ENCODE assay signal across 8 mouse cellular contexts in the genomic region with DNA sequence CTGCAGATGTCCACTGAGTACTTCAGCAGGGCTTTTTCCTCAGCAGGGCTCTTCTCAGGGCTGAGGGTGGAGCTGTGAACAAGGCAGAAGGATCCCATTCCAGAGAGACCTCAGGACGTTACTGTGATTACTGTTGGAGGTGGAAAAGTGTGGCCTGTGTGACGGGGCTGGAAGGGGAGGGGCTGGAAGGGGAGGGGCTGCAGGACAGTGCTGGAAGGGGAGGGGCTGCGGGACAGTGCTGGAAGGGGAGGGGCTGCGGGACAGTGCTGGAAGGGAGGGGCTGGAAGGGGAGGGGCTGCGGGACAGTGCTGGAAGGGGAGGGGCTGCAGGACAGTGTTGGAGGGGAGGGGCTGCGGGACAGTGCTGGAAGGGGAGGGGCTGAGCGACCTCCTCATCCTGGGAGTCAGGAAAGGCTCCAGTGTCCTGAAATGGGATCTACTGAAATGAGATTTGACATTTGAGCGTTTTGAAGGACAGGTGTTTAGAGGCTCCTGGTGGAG.
DNase-seq lines count a peak whose midpoint lies in the region; TF ChIP-seq lines count a peak whose summit lies in the region.

No protein-coding gene starts in this region.

- no peak overlapping the region for H3K9ac ChIP-seq in ES-E14 (ENCODE audit: insufficient read depth, low read depth, low read length, poor library complexity, severe bottlenecking)

- TF ChIP-seq POLR2A in thymus, adult 2 months (IDR thresholded peaks at IDR 0.05; ENCODE audit: control insufficient read depth, extremely low read depth, insufficient read depth, low read length, poor library complexity): no peak

- TF ChIP-seq CTCF in thymus, adult 2 months (IDR thresholded peaks at IDR 0.05; ENCODE audit: borderline replicate concordance, control insufficient read depth, extremely low read depth, insufficient read depth, low read length, poor library complexity): no peak

- DNase-seq in 3134 (ENCODE audit: extremely low read depth, insufficient read length, low spot score) (peak; percentile 63), ES-E14 (ENCODE audit: low read depth, low spot score) (peak; percentile 68), liver (peak; percentile 67)
- peak; percentile 42 for DNase-seq in gastrocnemius, postnatal 25 days
- DNase-seq in skeletal muscle tissue, adult 2 months (ENCODE audit: low read depth, low spot score): peak; percentile 78
- no peak for DNase-seq in spleen, adult 12 weeks (ENCODE audit: low spot score)
- DNase-seq in layer of hippocampus, adult 9-10 months (ENCODE audit: low spot score): no peak
- no peak for DNase-seq in thymus, adult 2 months

- H3K27ac ChIP-seq in ES-E14 (ENCODE audit: insufficient read depth, low read depth, low read length, poor library complexity, severe bottlenecking): no peak overlapping the region
- H3K27ac ChIP-seq in thymus, adult 2 months (ENCODE audit: control insufficient read depth, insufficient read depth, low read length): no peak overlapping the region

- H3K27me3 ChIP-seq in thymus, adult 2 months (ENCODE audit: control insufficient read depth, insufficient read depth, low read length): no peaks in the 10 kb centered on the region

- H3K9me3 ChIP-seq in ES-E14 (ENCODE audit: control insufficient read depth, insufficient read depth, low read depth, low read length): no peaks in the 10 kb centered on the region

- in situ Hi-C loops in ES-E14 (cut with MboI; ENCODE audit: low sequenced_read_pairs in 2 of 2, unreplicated experiment in 2 of 2): no loop called here

- H3K4me3 ChIP-seq in ES-E14 (ENCODE audit: insufficient read depth in 1 of 2, low read depth in 1 of 2, low read length in 2 of 2, poor library complexity in 1 of 2, severe bottlenecking in 1 of 2): peak overlapping the region in 1 of 2 experiments; percentile 46; a peak in 1 of 4 replicates
- H3K4me3 ChIP-seq in thymus, adult 2 months (ENCODE audit: control insufficient read depth, insufficient read depth, low read length): no peak overlapping the region

- H3K4me1 ChIP-seq in ES-E14 (ENCODE audit: control insufficient read depth in 2 of 2, insufficient read depth in 2 of 2, low read length in 2 of 2, poor library complexity in 1 of 2): peaks cover 20 to 26% of the 10 kb centered on the region in 2 experiments; a peak in 3 of 4 replicates
- no peaks in the 10 kb centered on the region for H3K4me1 ChIP-seq in thymus, adult 2 months (replicated peaks; ENCODE audit: control insufficient read depth, insufficient read depth, low read length)

- WGBS in thymus, adult 2 months: 57% methylated on average over 8 of the region's 8 CpGs

- no peaks in the 10 kb centered on the region for H3K36me3 ChIP-seq in ES-E14 (ENCODE audit: control insufficient read depth, insufficient read depth, low read length, poor library complexity, severe bottlenecking)
- H3K36me3 ChIP-seq in thymus, adult 2 months (ENCODE audit: control insufficient read depth, insufficient read depth, low read length): no peaks in the 10 kb centered on the region

TF ChIP-seq in ES-E14, 5 proteins besides CTCF, POLR2A, EP300 and RAD21:
- no peak for TF ChIP-seq ZNF384 (IDR thresholded peaks at IDR 0.05; ENCODE audit: low read depth, low read length)
- TF ChIP-seq HCFC1 (IDR thresholded peaks at IDR 0.05; ENCODE audit: borderline replicate concordance, insufficient read depth, low read length): no peak
- no peak for TF ChIP-seq ZC3H11A (IDR thresholded peaks at IDR 0.05; ENCODE audit: borderline replicate concordance, low read depth, low read length)
- no peak for TF ChIP-seq MAFK (IDR thresholded peaks at IDR 0.05; ENCODE audit: insufficient read depth, low read depth, low read length)
- no peak for TF ChIP-seq CHD2 (IDR thresholded peaks at IDR 0.05; ENCODE audit: low read depth, low read length)

Comparison
In these comparisons a context has a peak if more than half of its experiments do, and no peak if none do; other contexts are left out.
1. DNase-seq: peak in 3134 (single experiment), ES-E14 (single experiment), gastrocnemius, postnatal 25 days (single experiment), liver (single experiment) and skeletal muscle tissue, adult 2 months (single experiment); none in spleen, adult 12 weeks (single experiment), layer of hippocampus, adult 9-10 months (single experiment) and thymus, adult 2 months (single experiment).